Mouse (Mus musculus): Measurements from ENCODE around the gene Ecel1. TPM values are rescaled to one million over a fixed set of nuclear protein-coding genes. Genes with fewer than 3 reads are reported as not detected.

Gene Ecel1
- polyA plus RNA-seq, 1 experiment from 2014 or later = 20.2 TPM

Other genes with a start within 250 kb of the Ecel1 start
- not detected in 2 replicates for gene Alppl2, start 66.6 kb downstream of the Ecel1 start, polyA plus RNA-seq (2015; fragmentation: Nextera tagmentation; extraction: Ambion mirVana)
- gene Alpi, start 54.9 kb downstream of the Ecel1 start, polyA plus RNA-seq (2015; fragmentation: Nextera tagmentation; extraction: Ambion mirVana) = not detected in 2 replicates
- gene Akp3, start 31.5 kb downstream of the Ecel1 start, polyA plus RNA-seq (2015; fragmentation: Nextera tagmentation; extraction: Ambion mirVana) = not detected in 2 replicates
- 0.17 TPM in 1 of 2 replicates, not detected in the other for gene Prss56, start 26.8 kb upstream of the Ecel1 start, polyA plus RNA-seq (2015; fragmentation: Nextera tagmentation; extraction: Ambion mirVana)
- gene Chrnd, start 34.1 kb upstream of the Ecel1 start, polyA plus RNA-seq (2015; fragmentation: Nextera tagmentation; extraction: Ambion mirVana) = not detected in 2 replicates
- gene Chrng, start 48.1 kb upstream of the Ecel1 start, polyA plus RNA-seq (2015; fragmentation: Nextera tagmentation; extraction: Ambion mirVana) = not detected in 2 replicates
- gene Eif4e2, start 57.4 kb upstream of the Ecel1 start, polyA plus RNA-seq (2015; fragmentation: Nextera tagmentation; extraction: Ambion mirVana) = 103 and 108 TPM in 2 replicates
- gene Efhd1, start 107.8 kb upstream of the Ecel1 start, polyA plus RNA-seq (2015; fragmentation: Nextera tagmentation; extraction: Ambion mirVana) = 1.1 TPM in 2 replicates
- 65.4 and 67.4 TPM in 2 replicates for gene Gigyf2, start 170.5 kb upstream of the Ecel1 start, polyA plus RNA-seq (2015; fragmentation: Nextera tagmentation; extraction: Ambion mirVana)
- gene Kcnj13, start 238.2 kb upstream of the Ecel1 start, polyA plus RNA-seq (2015; fragmentation: Nextera tagmentation; extraction: Ambion mirVana) = 6.4 and 10.4 TPM in 2 replicates

Measured in forebrain, embryonic 13.5 days (tissue).